Mouse (Mus musculus) layer of hippocampus, adult 8-10 months (tissue): Measurements from ENCODE around the gene Kazn. TPM values are rescaled to one million over a fixed set of nuclear protein-coding genes. Genes with fewer than 3 reads are reported as not detected.

Experiments
- DNase-seq, 2 experiments: peaks; one replicate each; pipeline ENCODE4 v3.0.0; 2022; ENCODE audit warnings: low spot score in 2 of 2
- total RNA-seq, 4 experiments: library from RNA; stranded (reverse); gene quantifications; 2 replicates each; pipeline ENCODE4 v1.2.4; 2022

Gene Kazn
- total RNA-seq, 4 experiments from 2014 or later = 44.3 to 48.2 (median 44.9) TPM

GRCm38 (mm10) chr4:142080901-142081630 is 158.1 kb downstream of the Kazn start:
- peak; percentile 35 to 40 for DNase-seq

- no peak for DNase-seq
These were observed 158.8 kb downstream of the Kazn start for GRCm38 (mm10) chr4:142080487-142080767.

- no peak for DNase-seq
These were observed 159.3 kb downstream of the Kazn start for GRCm38 (mm10) chr4:142079629-142080486.

- DNase-seq = no peak
These were observed 161.5 kb downstream of the Kazn start for GRCm38 (mm10) chr4:142077572-142078271.

- DNase-seq = no peak
These were observed 162.3 kb downstream of the Kazn start for GRCm38 (mm10) chr4:142076883-142077282.

- DNase-seq = no peak
These were observed 163.3 kb downstream of the Kazn start for GRCm38 (mm10) chr4:142075931-142076330.

GRCm38 (mm10) chr4:142074060-142074732 is 165.0 kb downstream of the Kazn start:
- DNase-seq = no peak

- no peak for DNase-seq
These were observed 167.8 kb downstream of the Kazn start for GRCm38 (mm10) chr4:142071243-142071991.

- DNase-seq = no peak
These were observed 168.4 kb downstream of the Kazn start for GRCm38 (mm10) chr4:142070840-142071239.

- DNase-seq = no peak
These were observed 170.0 kb downstream of the Kazn start for GRCm38 (mm10) chr4:142068899-142069812.

- no peak for DNase-seq
These were observed 172.6 kb downstream of the Kazn start for GRCm38 (mm10) chr4:142066576-142066975.

- no peak for DNase-seq
These were observed 173.4 kb downstream of the Kazn start for GRCm38 (mm10) chr4:142065835-142066234.

GRCm38 (mm10) chr4:142065270-142065669 is 173.9 kb downstream of the Kazn start:
- no peak for DNase-seq

GRCm38 (mm10) chr4:142064582-142065228 is 174.5 kb downstream of the Kazn start:
- DNase-seq = no peak

GRCm38 (mm10) chr4:142063057-142063534 is 176.1 kb downstream of the Kazn start:
- DNase-seq = no peak

- no peak for DNase-seq
These were observed 177.5 kb downstream of the Kazn start for GRCm38 (mm10) chr4:142061485-142062240.

GRCm38 (mm10) chr4:142060455-142061378 is 178.5 kb downstream of the Kazn start:
- peak; percentile 44 to 49 for DNase-seq
